Mouse (Mus musculus) heart, adult 2 months (tissue): ENCODE measurements around the gene Tuba8. TPM values are rescaled to one million over a fixed set of nuclear protein-coding genes. Genes with fewer than 3 reads are reported as not detected.

ENCODE experiments used
- DNase-seq, 2 experiments: peaks; one replicate each; pipeline ENCODE4 v3.0.0; 2021
- H3K27ac ChIP-seq: fragments of 200-600 bp; 2 replicates; pipeline ENCODE4 v1.8.1; 2022
- H3K27me3 ChIP-seq: fragments of 200-500 bp; 2 replicates; pipeline ENCODE4 v1.6.1; 2012; ENCODE audit warnings: mild to moderate bottlenecking, low read length, inconsistent platforms, mixed read lengths; ENCODE audit not compliant: control insufficient read depth, insufficient read depth
- H3K36me3 ChIP-seq: fragments of 200-500 bp; 2 replicates; pipeline ENCODE4 v1.6.1; 2012; ENCODE audit warnings: low read length, inconsistent platforms; ENCODE audit not compliant: control insufficient read depth, insufficient read depth
- H3K4me1 ChIP-seq: fragments of 200-500 bp; 2 replicates; pipeline ENCODE4 v1.6.1; 2011; ENCODE audit warnings: low read length; ENCODE audit not compliant: control insufficient read depth, insufficient read depth
- H3K4me3 ChIP-seq: fragments of 200-600 bp; 2 replicates; pipeline ENCODE4 v1.8.1; 2022
- H3K79me2 ChIP-seq: fragments of 200-500 bp; replicated peaks from 2 replicates; pipeline ENCODE4 v1.6.1; 2012; ENCODE audit warnings: mild to moderate bottlenecking, inconsistent platforms, low read length, moderate library complexity, mixed read lengths; ENCODE audit not compliant: control insufficient read depth, insufficient read depth
- H3K9ac ChIP-seq: fragments of 200-500 bp; 2 replicates; pipeline ENCODE4 v1.6.1; 2012; ENCODE audit warnings: low read depth, mild to moderate bottlenecking, control low read depth, inconsistent platforms, low read length, mixed read lengths
- CTCF ChIP-seq: fragments of 200-600 bp; IDR thresholded peaks from 2 replicates; pipeline ENCODE4 v1.8.1; 2022; ENCODE audit warnings: antibody characterized with exemption, mild to moderate bottlenecking, moderate library complexity
- EP300 ChIP-seq: fragments of 200-500 bp; IDR thresholded peaks from 2 replicates; pipeline ENCODE4 v1.6.1; 2011; ENCODE audit warnings: low read depth, low read length, control low read depth; ENCODE audit not compliant: insufficient read depth
- POLR2A ChIP-seq: fragments of 200-500 bp; IDR thresholded peaks from 2 replicates; pipeline ENCODE4 v1.6.1; 2011; ENCODE audit warnings: mild to moderate bottlenecking, low read depth, low read length, control low read depth; ENCODE audit not compliant: insufficient read depth
- WGBS: fragments of 180-500 bp; shearing (Covaris S2); methylation state at CpG from one replicate; pipeline ENCODE4 v1.1.7; 2018; 5-methylcytosine and 5-hydroxymethylcytosine counted together
- intact Hi-C: fragments of 180-260 bp; cut with DNase I; formaldehyde crosslinking; loops from one replicate; pipeline ENCODE4 v1.15.1; 2025
- polyA plus RNA-seq: library from polyadenylated mRNA; depleted of rRNA; stranded (reverse); fragments of >200 nt; gene quantifications from 2 replicates; pipeline ENCODE4 v1.2.3, GENCODE M21; 2012
- total RNA-seq, 2 experiments: library from RNA; stranded (reverse); gene quantifications; 2 replicates each; pipeline ENCODE4 v1.2.3; 2021

Tuba8 gene
- total and polyA plus RNA-seq, 3 experiments: 71.6 to 198 (median 192) TPM

- no peak for DNase-seq
- Histone ChIP-seq H3K4me3 (no peak overlapping the region), H3K4me1 (no peaks in the 10 kb centered on the region), H3K27me3 (no peaks in the 10 kb centered on the region), H3K9ac (no peak overlapping the region), H3K36me3 (no peaks in the 10 kb centered on the region), H3K79me2 (no peaks in the 10 kb centered on the region), H3K27ac (no peak overlapping the region)
- WGBS: 60% methylated on average over 8 of the region's 8 CpGs
- TF ChIP-seq CTCF (no peak), POLR2A (no peak), EP300 (no peak)
- intact Hi-C loops: loop anchor here (10.0 kb wide), 1 partner anchor 1044 kb away; the partner anchor contains the start of gene M6pr
Observed at GRCm38 (mm10) chr6:121261233-121261632, 50.7 kb downstream of the Tuba8 start.

- Histone ChIP-seq H3K36me3 (no peaks in the 10 kb centered on the region), H3K4me3 (no peak overlapping the region), H3K27me3 (no peaks in the 10 kb centered on the region), H3K4me1 (no peaks in the 10 kb centered on the region), H3K9ac (no peak overlapping the region), H3K79me2 (no peaks in the 10 kb centered on the region), H3K27ac (no peak overlapping the region)
- WGBS: 92% methylated on average over 10 of the region's 10 CpGs
- intact Hi-C loops: loop anchor here (10.0 kb wide), 1 partner anchor 1043 kb away; the partner anchor contains the start of gene M6pr
- TF ChIP-seq CTCF (no peak), POLR2A (no peak), EP300 (no peak)
- DNase-seq: no peak
Observed at GRCm38 (mm10) chr6:121262004-121262403, 51.5 kb downstream of the Tuba8 start.

GRCm38 (mm10) chr6:121262496-121262895 is 52.0 kb downstream of the Tuba8 start:
- no peak overlapping the region for H3K27ac ChIP-seq
- no peak overlapping the region for H3K9ac ChIP-seq
- TF ChIP-seq CTCF (no peak), POLR2A (no peak), EP300 (no peak)
- intact Hi-C loops: loop anchor here (10.0 kb wide), 1 partner anchor 1042 kb away; the partner anchor contains the start of gene M6pr
- no peaks in the 10 kb centered on the region for H3K4me1 ChIP-seq
- H3K4me3 ChIP-seq: no peak overlapping the region
- no peaks in the 10 kb centered on the region for H3K27me3 ChIP-seq
- H3K36me3 ChIP-seq: no peaks in the 10 kb centered on the region
- DNase-seq: no peak
- H3K79me2 ChIP-seq: no peaks in the 10 kb centered on the region
- WGBS: 88% methylated on average over 11 of the region's 11 CpGs

GRCm38 (mm10) chr6:121270156-121270555 is 59.7 kb downstream of the Tuba8 start:
- WGBS: 81% methylated on average over 6 of the region's 6 CpGs
- no peak for TF ChIP-seq EP300
- no peak for TF ChIP-seq CTCF
- TF ChIP-seq POLR2A: no peak
- H3K27ac ChIP-seq: no peak overlapping the region

GRCm38 (mm10) chr6:121271707-121272074 is 61.2 kb downstream of the Tuba8 start:
- no peak for TF ChIP-seq CTCF
- TF ChIP-seq EP300: no peak
- no peak for TF ChIP-seq POLR2A
- Histone ChIP-seq H3K27me3 (no peaks in the 10 kb centered on the region), H3K4me1 (peaks cover 1% of the 10 kb centered on the region; the same call in 1 of the 2 replicates), H3K9ac (no peak overlapping the region), H3K79me2 (no peaks in the 10 kb centered on the region), H3K27ac (no peak overlapping the region; the same call in 1 of the 2 replicates), H3K4me3 (no peak overlapping the region), H3K36me3 (no peaks in the 10 kb centered on the region)
- 9% methylated on average over 4 of the region's 4 CpGs for WGBS
- no peak for DNase-seq
- intact Hi-C loops: loop anchor here (1.0 to 5.0 kb wide), 5 partner anchors 66 to 339 kb away; no protein-coding TSS in a partner anchor

More at GRCm38 (mm10) chr6:121270156-121270555, 59.7 kb downstream of the Tuba8 start:
- Histone ChIP-seq H3K27me3 (no peaks in the 10 kb centered on the region), H3K4me1 (peaks cover 1% of the 10 kb centered on the region; the same call in 1 of the 2 replicates), H3K79me2 (no peaks in the 10 kb centered on the region), H3K36me3 (no peaks in the 10 kb centered on the region), H3K4me3 (no peak overlapping the region), H3K9ac (no peak overlapping the region)
- intact Hi-C loops: loop anchor here (5.0 kb wide), 3 partner anchors 67 to 97 kb away; no protein-coding TSS in a partner anchor
- DNase-seq: no peak

- H3K9ac ChIP-seq: peak overlapping the region; percentile 31
- intact Hi-C loops: loop anchor here (1.0 to 5.0 kb wide), 5 partner anchors 65 to 339 kb away; no protein-coding TSS in a partner anchor
Observed at GRCm38 (mm10) chr6:121272075-121272800, 61.7 kb downstream of the Tuba8 start.

More at GRCm38 (mm10) chr6:121272075-121272800, 61.7 kb downstream of the Tuba8 start:
- peak overlapping the region; percentile 49 for H3K4me3 ChIP-seq
- 6% methylated on average over 17 of the region's 17 CpGs for WGBS
- peak; percentile 82 to 84 for DNase-seq
- H3K36me3 ChIP-seq: no peaks in the 10 kb centered on the region
- TF ChIP-seq CTCF (peak; percentile 93), POLR2A (peak; percentile 80), EP300 (peak; percentile 63; the same call in 1 of the 2 replicates)
- H3K27me3 ChIP-seq: no peaks in the 10 kb centered on the region
- peaks cover 1% of the 10 kb centered on the region; the same call in 1 of the 2 replicates for H3K4me1 ChIP-seq
- H3K79me2 ChIP-seq: no peaks in the 10 kb centered on the region
- H3K27ac ChIP-seq: peak overlapping the region; percentile 74
